Mouse (Mus musculus): ENCODE results near the gene Nckap1l. TPM values are rescaled to one million over a fixed set of nuclear protein-coding genes. Genes with fewer than 3 reads are reported as not detected.

Gene Nckap1l
- polyA plus RNA-seq, 1 experiment: 0.05 TPM

DNA sequence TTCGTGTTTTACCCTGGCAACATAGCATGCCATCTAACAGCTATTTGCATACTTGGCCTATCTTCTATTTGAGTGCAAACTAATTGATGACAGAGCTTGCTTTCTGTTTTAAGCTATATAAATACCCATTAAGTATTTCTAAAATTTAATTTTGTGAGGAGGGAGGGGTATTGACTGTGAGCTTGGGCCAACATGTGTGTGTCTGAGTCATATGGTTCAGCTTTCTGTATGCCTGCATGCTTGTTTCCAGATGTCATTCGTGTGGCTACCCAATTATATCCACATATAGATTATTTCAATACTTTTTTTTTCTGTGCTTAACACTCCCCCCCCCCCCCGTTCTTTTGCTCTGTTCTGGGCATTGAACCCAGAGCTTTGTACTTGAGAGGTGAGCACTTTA is 18.7 kb downstream of the Nckap1l start:
- TF ChIP-seq TAL1 (IDR thresholded peaks at IDR 0.05; ENCODE audit: low read length) (no peak), GATA1 (IDR thresholded peaks at IDR 0.05; ENCODE audit: low read length) (no peak)
- Histone ChIP-seq H3K27me3 (ENCODE audit: control insufficient read depth) (no peaks in the 10 kb centered on the region), H3K4me1 (ENCODE audit: control insufficient read depth) (no peaks in the 10 kb centered on the region), H3K36me3 (ENCODE audit: control insufficient read depth) (no peaks in the 10 kb centered on the region), H3K9me3 (ENCODE audit: control insufficient read depth, low read length) (no peaks in the 10 kb centered on the region), H3K4me3 (replicated peaks) (no peak overlapping the region)

GRCm38 (mm10) chr15:103473182-103473581 is 19.6 kb downstream of the Nckap1l start:
- no peaks in the 10 kb centered on the region for H3K36me3 ChIP-seq (ENCODE audit: control insufficient read depth)
- H3K27me3 ChIP-seq (ENCODE audit: control insufficient read depth): no peaks in the 10 kb centered on the region

DNA sequence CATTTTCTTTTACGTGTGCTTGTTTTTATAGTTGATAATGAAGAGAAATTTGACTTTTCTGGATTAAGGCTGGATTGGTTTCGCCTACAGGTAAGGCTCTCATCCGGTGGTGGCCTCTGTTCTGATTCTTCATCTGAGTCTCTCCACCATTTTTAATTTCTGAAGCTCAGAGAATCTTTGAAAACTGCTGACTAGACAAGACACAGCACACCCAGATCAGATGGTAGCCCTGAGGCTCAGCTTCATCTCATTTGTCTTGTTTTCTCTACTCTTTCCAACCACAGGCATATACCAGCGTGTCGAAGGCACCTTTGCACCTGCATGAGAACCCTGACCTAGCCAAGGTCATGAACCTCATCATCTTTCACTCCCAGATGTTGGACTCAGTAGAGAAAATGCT is 20.2 kb downstream of the Nckap1l start:
- Histone ChIP-seq H3K27me3 (ENCODE audit: control insufficient read depth) (no peaks in the 10 kb centered on the region), H3K36me3 (ENCODE audit: control insufficient read depth) (no peaks in the 10 kb centered on the region), H3K9me3 (ENCODE audit: control insufficient read depth, low read length) (no peaks in the 10 kb centered on the region), H3K4me3 (replicated peaks) (no peak overlapping the region), H3K4me1 (ENCODE audit: control insufficient read depth) (no peaks in the 10 kb centered on the region)
- no peak for TF ChIP-seq TAL1 (IDR thresholded peaks at IDR 0.05; ENCODE audit: low read length)
- TF ChIP-seq GATA1 (IDR thresholded peaks at IDR 0.05; ENCODE audit: low read length): no peak

More at GRCm38 (mm10) chr15:103473182-103473581, 19.6 kb downstream of the Nckap1l start:
- no peaks in the 10 kb centered on the region for H3K4me1 ChIP-seq (ENCODE audit: control insufficient read depth)
- no peak for TF ChIP-seq TAL1 (IDR thresholded peaks at IDR 0.05; ENCODE audit: low read length)
- no peak for TF ChIP-seq GATA1 (IDR thresholded peaks at IDR 0.05; ENCODE audit: low read length)
- no peak overlapping the region for H3K4me3 ChIP-seq (replicated peaks)
- H3K9me3 ChIP-seq (ENCODE audit: control insufficient read depth, low read length): no peaks in the 10 kb centered on the region

DNA sequence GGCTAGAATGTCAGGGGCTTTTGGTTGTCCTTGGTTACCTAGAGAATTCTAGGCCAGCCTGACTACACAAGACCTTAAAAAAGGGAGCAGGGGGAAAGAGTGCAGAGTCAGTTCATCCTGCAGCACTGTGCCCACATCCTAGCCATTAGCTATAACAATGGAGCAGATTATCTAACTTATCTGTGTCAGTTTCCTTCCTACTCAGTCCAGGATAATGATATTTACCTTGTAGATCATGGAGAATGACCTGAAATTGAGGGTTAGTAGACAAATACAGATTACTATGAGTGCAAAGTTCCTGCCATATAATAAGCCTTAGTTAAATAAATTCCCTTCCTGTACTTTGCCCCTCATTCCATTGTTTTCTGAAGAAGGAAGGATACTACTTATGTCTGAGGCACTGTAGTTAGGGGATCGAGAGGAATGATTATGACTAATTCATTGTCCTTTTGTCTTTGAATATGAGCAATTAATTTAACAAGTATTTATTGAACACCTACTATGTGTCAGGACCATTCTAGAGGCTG is 25.5 kb downstream of the Nckap1l start:
- no peak overlapping the region for H3K4me3 ChIP-seq (replicated peaks)
- H3K27me3 ChIP-seq (ENCODE audit: control insufficient read depth): no peaks in the 10 kb centered on the region
- no peaks in the 10 kb centered on the region for H3K9me3 ChIP-seq (ENCODE audit: control insufficient read depth, low read length)
- H3K4me1 ChIP-seq (ENCODE audit: control insufficient read depth): no peaks in the 10 kb centered on the region
- TF ChIP-seq GATA1 (IDR thresholded peaks at IDR 0.05; ENCODE audit: low read length) (no peak), TAL1 (IDR thresholded peaks at IDR 0.05; ENCODE audit: low read length) (no peak)
- no peaks in the 10 kb centered on the region for H3K36me3 ChIP-seq (ENCODE audit: control insufficient read depth)

- no peaks in the 10 kb centered on the region for H3K9me3 ChIP-seq (ENCODE audit: control insufficient read depth, low read length)
- H3K4me3 ChIP-seq (replicated peaks): no peak overlapping the region
- TF ChIP-seq GATA1 (IDR thresholded peaks at IDR 0.05; ENCODE audit: low read length) (no peak), TAL1 (IDR thresholded peaks at IDR 0.05; ENCODE audit: low read length) (no peak)
- no peaks in the 10 kb centered on the region for H3K4me1 ChIP-seq (ENCODE audit: control insufficient read depth)
- H3K27me3 ChIP-seq (ENCODE audit: control insufficient read depth): no peaks in the 10 kb centered on the region
- H3K36me3 ChIP-seq (ENCODE audit: control insufficient read depth): no peaks in the 10 kb centered on the region
Observed at GRCm38 (mm10) chr15:103480129-103480528, 26.5 kb downstream of the Nckap1l start.

- H3K9me3 ChIP-seq (ENCODE audit: control insufficient read depth, low read length): no peaks in the 10 kb centered on the region
- no peaks in the 10 kb centered on the region for H3K4me1 ChIP-seq (ENCODE audit: control insufficient read depth)
- H3K36me3 ChIP-seq (ENCODE audit: control insufficient read depth): no peaks in the 10 kb centered on the region
- TF ChIP-seq TAL1 (IDR thresholded peaks at IDR 0.05; ENCODE audit: low read length) (no peak), GATA1 (IDR thresholded peaks at IDR 0.05; ENCODE audit: low read length) (no peak)
- no peak overlapping the region for H3K4me3 ChIP-seq (replicated peaks)
- H3K27me3 ChIP-seq (ENCODE audit: control insufficient read depth): no peaks in the 10 kb centered on the region
Observed at GRCm38 (mm10) chr15:103482488-103482887, 28.9 kb downstream of the Nckap1l start.

- no peaks in the 10 kb centered on the region for H3K4me1 ChIP-seq (ENCODE audit: control insufficient read depth)
- no peaks in the 10 kb centered on the region for H3K9me3 ChIP-seq (ENCODE audit: control insufficient read depth, low read length)
- no peaks in the 10 kb centered on the region for H3K27me3 ChIP-seq (ENCODE audit: control insufficient read depth)
- no peaks in the 10 kb centered on the region for H3K36me3 ChIP-seq (ENCODE audit: control insufficient read depth)
- no peak overlapping the region for H3K4me3 ChIP-seq (replicated peaks)
- TF ChIP-seq GATA1 (IDR thresholded peaks at IDR 0.05; ENCODE audit: low read length): no peak
- no peak for TF ChIP-seq TAL1 (IDR thresholded peaks at IDR 0.05; ENCODE audit: low read length)
Observed at GRCm38 (mm10) chr15:103484490-103484889, 30.9 kb downstream of the Nckap1l start.

GRCm38 (mm10) chr15:103485106-103485505 is 31.5 kb downstream of the Nckap1l start:
- H3K4me1 ChIP-seq (ENCODE audit: control insufficient read depth): no peaks in the 10 kb centered on the region
- TF ChIP-seq GATA1 (IDR thresholded peaks at IDR 0.05; ENCODE audit: low read length): no peak
- TF ChIP-seq TAL1 (IDR thresholded peaks at IDR 0.05; ENCODE audit: low read length): no peak
- H3K36me3 ChIP-seq (ENCODE audit: control insufficient read depth): no peaks in the 10 kb centered on the region
- no peaks in the 10 kb centered on the region for H3K9me3 ChIP-seq (ENCODE audit: control insufficient read depth, low read length)
- no peaks in the 10 kb centered on the region for H3K27me3 ChIP-seq (ENCODE audit: control insufficient read depth)
- no peak overlapping the region for H3K4me3 ChIP-seq (replicated peaks)

- Histone ChIP-seq H3K4me3 (replicated peaks) (no peak overlapping the region), H3K9me3 (ENCODE audit: control insufficient read depth, low read length) (no peaks in the 10 kb centered on the region), H3K36me3 (ENCODE audit: control insufficient read depth) (no peaks in the 10 kb centered on the region), H3K4me1 (ENCODE audit: control insufficient read depth) (no peaks in the 10 kb centered on the region), H3K27me3 (ENCODE audit: control insufficient read depth) (no peaks in the 10 kb centered on the region)
- TF ChIP-seq TAL1 (IDR thresholded peaks at IDR 0.05; ENCODE audit: low read length) (no peak), GATA1 (IDR thresholded peaks at IDR 0.05; ENCODE audit: low read length) (no peak)
Observed at GRCm38 (mm10) chr15:103486658-103487057, 33.1 kb downstream of the Nckap1l start.

GRCm38 (mm10) chr15:103488336-103488735 is 34.7 kb downstream of the Nckap1l start:
- Histone ChIP-seq H3K4me3 (replicated peaks) (no peak overlapping the region), H3K4me1 (ENCODE audit: control insufficient read depth) (no peaks in the 10 kb centered on the region), H3K9me3 (ENCODE audit: control insufficient read depth, low read length) (no peaks in the 10 kb centered on the region), H3K27me3 (ENCODE audit: control insufficient read depth) (no peaks in the 10 kb centered on the region), H3K36me3 (ENCODE audit: control insufficient read depth) (no peaks in the 10 kb centered on the region)
- TF ChIP-seq TAL1 (IDR thresholded peaks at IDR 0.05; ENCODE audit: low read length): no peak
- TF ChIP-seq GATA1 (IDR thresholded peaks at IDR 0.05; ENCODE audit: low read length): no peak

Measured in erythroblast, embryonic 14.5 days (primary cell).